Mouse (Mus musculus): ENCODE data around the gene Gng13. TPM values are rescaled to one million over a fixed set of nuclear protein-coding genes. Genes with fewer than 3 reads are reported as not detected.
"Not testable (repeated sequence)": the region's sequence is repeated elsewhere in the genome, so short reads cannot be mapped to it uniquely, and the experiment has no call there.

Gng13 gene
- total RNA-seq, 2 experiments from 2014 or later, result 2.3 TPM; not detected in 1

GRCm38 (mm10) chr17:25735246-25735645 lies 18.3 kb downstream of the Gng13 start:
- DNase-seq, result no peak

- no peak for DNase-seq
Measured at GRCm38 (mm10) chr17:25735745-25736144, 18.8 kb downstream of the Gng13 start, which contains the start of gene Mslnl. Gene Mslnl (plus strand): TSS chr17:25736042.

GRCm38 (mm10) chr17:25738861-25739260 lies 21.9 kb downstream of the Gng13 start:
- no peak for DNase-seq

GRCm38 (mm10) chr17:25741471-25741870 lies 24.5 kb downstream of the Gng13 start:
- not testable (repeated sequence) for DNase-seq

- DNase-seq, result no peak
Measured at GRCm38 (mm10) chr17:25743831-25744230, 26.9 kb downstream of the Gng13 start.

- DNase-seq, result no peak
Measured at GRCm38 (mm10) chr17:25744311-25744710, 27.3 kb downstream of the Gng13 start.

GRCm38 (mm10) chr17:25748238-25748637 lies 31.3 kb downstream of the Gng13 start:
- no peak for DNase-seq

- DNase-seq, result no peak
Measured at GRCm38 (mm10) chr17:25749314-25749713, 32.3 kb downstream of the Gng13 start.

GRCm38 (mm10) chr17:25751446-25751845 lies 34.5 kb downstream of the Gng13 start:
- DNase-seq, result peak; percentile 80

GRCm38 (mm10) chr17:25754241-25754640 lies 37.3 kb downstream of the Gng13 start, which contains the start of gene Msln:
Gene Msln (minus strand): TSS chr17:25754378.
- DNase-seq, result no peak

- no peak for DNase-seq
Measured at GRCm38 (mm10) chr17:25755086-25755485, 38.1 kb downstream of the Gng13 start.

- no peak for DNase-seq
Measured at GRCm38 (mm10) chr17:25755627-25756377, 38.8 kb downstream of the Gng13 start.

GRCm38 (mm10) chr17:25756378-25757242 lies 39.6 kb downstream of the Gng13 start:
- DNase-seq, result no peak

GRCm38 (mm10) chr17:25757691-25758090 lies 40.7 kb downstream of the Gng13 start:
- no peak for DNase-seq

GRCm38 (mm10) chr17:25760148-25760547 lies 43.2 kb downstream of the Gng13 start:
- no peak for DNase-seq

GRCm38 (mm10) chr17:25761561-25761970 lies 44.6 kb downstream of the Gng13 start:
- DNase-seq, result no peak

GRCm38 (mm10) chr17:25762591-25762990 lies 45.6 kb downstream of the Gng13 start:
- DNase-seq, result no peak

- DNase-seq, result no peak
Measured at GRCm38 (mm10) chr17:25765886-25766285, 48.9 kb downstream of the Gng13 start.

Small RNAs within 50 kb of the gene (microRNA-seq; reads per million reads assigned to microRNA genes)
- 0 reads per million in 2 experiments for gene Gm25083

Other genes with a start within 250 kb of the Gng13 start
- gene Sstr5, start 219.9 kb upstream of the Gng13 start, total RNA-seq (2021), result not detected
- under 1 TPM; 0.45 to 0.48 TPM for gene Sox8, start 146.5 kb upstream of the Gng13 start, total RNA-seq (2021)
- 10 to 100 TPM; 26.2 to 27.6 TPM for gene Lmf1, start 138.1 kb upstream of the Gng13 start, total RNA-seq (2021)
- gene Chtf18, start 10.2 kb downstream of the Gng13 start, total RNA-seq (2021), result 10 to 100 TPM; 12.6 to 13.6 TPM
- gene Rpusd1, start 10.5 kb downstream of the Gng13 start, total RNA-seq (2021), result 1 to 10 TPM; 5.4 to 6.6 TPM
- not detected for gene Mslnl, start 18.9 kb downstream of the Gng13 start, total RNA-seq (2021)
- gene Msln, start 37.2 kb downstream of the Gng13 start, total RNA-seq (2021), result 10 to 100 TPM; 38.4 to 43.3 TPM
- gene Narfl, start 56.6 kb downstream of the Gng13 start, total RNA-seq (2021), result 10 to 100 TPM; 41.7 to 46.9 TPM
- gene Haghl, start 68.5 kb downstream of the Gng13 start, total RNA-seq (2021), result 10 to 100 TPM; 27.8 to 29.4 TPM
- gene Ccdc78, start 69.4 kb downstream of the Gng13 start, total RNA-seq (2021), result not detected
- gene Fam173a, start 75.7 kb downstream of the Gng13 start, total RNA-seq (2021), result 10 to 100 TPM; 41.0 to 44.2 TPM
- 1 to 10 TPM in 1 of 2 experiments, under 1 TPM in 1; 0.86 to 1.2 TPM for gene AC134908.4, start 78.5 kb downstream of the Gng13 start, total RNA-seq (2021)
- 10 to 100 TPM; 48.4 to 49.3 TPM for gene Metrn, start 80.0 kb downstream of the Gng13 start, total RNA-seq (2021)
- 1 to 10 TPM in 1 of 2 experiments, under 1 TPM in 1; 0.93 to 1.2 TPM for gene Fbxl16, start 91.9 kb downstream of the Gng13 start, total RNA-seq (2021)
- 10 to 100 TPM in 1 of 2 experiments, 1 to 10 TPM in 1; 10.0 to 12.3 TPM for gene Wdr24, start 106.5 kb downstream of the Gng13 start, total RNA-seq (2021)
- 10 to 100 TPM; 34.7 to 37.4 TPM for gene Jmjd8, start 111.7 kb downstream of the Gng13 start, total RNA-seq (2021)
- gene Stub1, start 116.2 kb downstream of the Gng13 start, total RNA-seq (2021), result 100 to 1,000 TPM; 149 to 158 TPM
- 1 to 10 TPM; 2.0 to 2.5 TPM for gene Rhbdl1, start 120.1 kb downstream of the Gng13 start, total RNA-seq (2021)
- 1 to 10 TPM; 1.8 to 2.6 TPM for gene Gm20683, start 124.6 kb downstream of the Gng13 start, total RNA-seq (2021)
- gene Rhot2, start 127.7 kb downstream of the Gng13 start, total RNA-seq (2021), result 10 to 100 TPM; 77.1 to 78.4 TPM
- gene Wdr90, start 144.3 kb downstream of the Gng13 start, total RNA-seq (2021), result 10 to 100 TPM; 14.4 to 15.1 TPM
- gene Mcrip2, start 151.6 kb downstream of the Gng13 start, total RNA-seq (2021), result 100 to 1,000 TPM; 195 to 217 TPM
- gene Mettl26, start 157.9 kb downstream of the Gng13 start, total RNA-seq (2021), result 10 to 100 TPM; 10.8 to 11.7 TPM
- gene Wfikkn1, start 163.7 kb downstream of the Gng13 start, total RNA-seq (2021), result 1 to 10 TPM in 1 of 2 experiments, under 1 TPM in 1; 0.70 to 1.1 TPM
- gene Rab40c, start 202.6 kb downstream of the Gng13 start, total RNA-seq (2021), result 10 to 100 TPM; 16.1 to 16.6 TPM
- 10 to 100 TPM; 86.0 to 89.4 TPM for gene Pigq, start 227.8 kb downstream of the Gng13 start, total RNA-seq (2021)
- gene Nhlrc4, start 227.8 kb downstream of the Gng13 start, total RNA-seq (2021), result not detected
- not detected for gene A930017K11Rik, start 235.4 kb downstream of the Gng13 start, total RNA-seq (2021)

Measured in heart, postnatal 4 days (tissue).